Mouse (Mus musculus): ENCODE data around the gene Mlph. TPM values are rescaled to one million over a fixed set of nuclear protein-coding genes. Genes with fewer than 3 reads are reported as not detected.

Mlph gene
- total and polyA plus RNA-seq, 2 experiments from 2014 or later, result 0.27 to 0.35 TPM

DNA sequence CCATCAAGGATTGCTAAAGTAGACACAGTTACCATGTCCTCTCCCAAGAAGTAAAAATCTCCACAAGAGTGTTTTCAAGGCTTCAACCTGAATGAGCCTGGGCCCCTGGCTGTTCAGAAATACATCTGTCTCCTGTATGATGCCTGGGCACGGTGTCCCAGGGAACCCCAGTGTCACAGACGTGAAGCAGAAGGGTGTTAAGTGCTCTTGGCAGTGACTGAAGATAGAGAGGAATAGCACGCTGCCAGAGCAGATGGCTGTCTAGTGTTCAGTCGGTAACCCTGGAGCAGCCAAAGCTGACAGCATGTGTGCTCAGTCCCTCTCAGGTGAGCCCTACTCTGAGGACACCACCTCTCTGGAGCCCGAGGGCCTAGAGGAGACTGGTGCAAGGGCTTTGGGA is 18.1 kb downstream of the Mlph start:
- no peak overlapping the region for H3K27ac ChIP-seq (ENCODE audit: low read depth, low read length)
- WGBS, result 80% methylated on average over 5 of the region's 5 CpGs
- no peak overlapping the region for H3K9ac ChIP-seq (replicated peaks; ENCODE audit: low read length, poor library complexity, severe bottlenecking)
- H3K4me1 ChIP-seq (ENCODE audit: insufficient read depth, low read length), result no peaks in the 10 kb centered on the region
- H3K4me2 ChIP-seq (ENCODE audit: low read depth, low read length, poor library complexity, severe bottlenecking), result no peak overlapping the region
- DNase-seq (ENCODE audit: low spot score) (peak; percentile 42), ATAC-seq (ENCODE audit: low FRiP score) (no peak)
- H3K9me3 ChIP-seq (ENCODE audit: low read length), result no peaks in the 10 kb centered on the region
- TF ChIP-seq CTCF (IDR thresholded peaks at IDR 0.05), result no peak
- no peaks in the 10 kb centered on the region for H3K36me3 ChIP-seq (ENCODE audit: insufficient read depth, low read length)
- H3K27me3 ChIP-seq (ENCODE audit: insufficient read depth, low read length), result no peaks in the 10 kb centered on the region; the same call in 1 of the 2 replicates
- no peak overlapping the region for H3K4me3 ChIP-seq (ENCODE audit: low read depth, low read length)

DNA sequence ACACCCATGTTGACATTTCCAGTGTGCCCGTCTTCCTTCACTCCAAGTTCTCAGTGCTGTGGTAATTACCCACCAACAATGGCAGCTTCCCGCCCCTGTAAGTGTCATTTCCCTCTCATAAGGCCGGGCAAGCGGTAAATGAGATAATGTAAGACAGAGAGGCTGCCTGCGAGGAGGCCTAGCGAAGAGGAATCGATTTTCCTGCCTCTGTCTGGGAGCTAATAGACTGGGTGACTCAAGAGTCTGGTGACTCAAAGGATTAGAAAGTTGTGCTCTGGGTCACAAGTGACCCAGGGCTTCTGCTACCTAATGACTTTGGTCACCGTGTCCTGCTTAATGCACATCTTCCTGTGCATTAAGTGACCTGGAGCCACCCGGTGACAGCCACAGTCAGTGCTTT is 22.1 kb downstream of the Mlph start:
- Histone ChIP-seq H3K9ac (replicated peaks; ENCODE audit: low read length, poor library complexity, severe bottlenecking) (no peak overlapping the region), H3K27ac (ENCODE audit: low read depth, low read length) (no peak overlapping the region), H3K36me3 (ENCODE audit: insufficient read depth, low read length) (no peaks in the 10 kb centered on the region), H3K27me3 (ENCODE audit: insufficient read depth, low read length) (no peaks in the 10 kb centered on the region), H3K4me2 (ENCODE audit: low read depth, low read length, poor library complexity, severe bottlenecking) (no peak overlapping the region), H3K4me1 (ENCODE audit: insufficient read depth, low read length) (no peaks in the 10 kb centered on the region), H3K9me3 (ENCODE audit: low read length) (no peaks in the 10 kb centered on the region), H3K4me3 (ENCODE audit: low read depth, low read length) (no peak overlapping the region)
- 75% methylated on average over 9 of the region's 9 CpGs for WGBS
- DNase-seq (ENCODE audit: low spot score) (no peak), ATAC-seq (ENCODE audit: low FRiP score) (no peak)
- TF ChIP-seq CTCF (IDR thresholded peaks at IDR 0.05), result no peak

DNA sequence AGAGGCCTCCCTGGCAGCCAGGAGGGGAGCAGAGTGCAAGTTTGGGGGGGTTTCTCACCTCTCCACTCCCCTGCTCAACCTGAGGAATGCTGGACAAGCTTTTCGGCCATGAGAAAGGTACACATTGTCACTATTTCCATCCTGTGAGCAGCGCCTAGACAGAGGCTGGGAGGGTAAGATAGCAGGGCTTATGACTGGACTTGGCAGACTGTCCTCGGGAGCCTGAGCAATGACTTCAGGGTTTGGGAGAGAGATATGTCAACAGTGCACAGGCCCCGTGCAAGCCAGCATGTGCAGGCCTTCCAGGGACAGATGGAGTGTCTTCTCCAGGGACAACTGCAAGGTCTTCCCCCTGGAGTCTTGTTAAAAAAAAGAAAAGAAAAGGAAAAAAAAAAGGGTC is 25.1 kb downstream of the Mlph start:
- H3K9ac ChIP-seq (replicated peaks; ENCODE audit: low read length, poor library complexity, severe bottlenecking), result no peak overlapping the region
- H3K4me2 ChIP-seq (ENCODE audit: low read depth, low read length, poor library complexity, severe bottlenecking), result no peak overlapping the region
- WGBS, result 87% methylated on average over 4 of the region's 4 CpGs
- H3K4me1 ChIP-seq (ENCODE audit: insufficient read depth, low read length), result no peaks in the 10 kb centered on the region
- no peaks in the 10 kb centered on the region for H3K36me3 ChIP-seq (ENCODE audit: insufficient read depth, low read length)
- H3K9me3 ChIP-seq (ENCODE audit: low read length), result no peaks in the 10 kb centered on the region
- TF ChIP-seq CTCF (IDR thresholded peaks at IDR 0.05), result no peak
- no peak for ATAC-seq (ENCODE audit: low FRiP score)
- DNase-seq (ENCODE audit: low spot score), result no peak
- H3K4me3 ChIP-seq (ENCODE audit: low read depth, low read length), result no peak overlapping the region
- H3K27me3 ChIP-seq (ENCODE audit: insufficient read depth, low read length), result no peaks in the 10 kb centered on the region
- H3K27ac ChIP-seq (ENCODE audit: low read depth, low read length), result no peak overlapping the region

DNA sequence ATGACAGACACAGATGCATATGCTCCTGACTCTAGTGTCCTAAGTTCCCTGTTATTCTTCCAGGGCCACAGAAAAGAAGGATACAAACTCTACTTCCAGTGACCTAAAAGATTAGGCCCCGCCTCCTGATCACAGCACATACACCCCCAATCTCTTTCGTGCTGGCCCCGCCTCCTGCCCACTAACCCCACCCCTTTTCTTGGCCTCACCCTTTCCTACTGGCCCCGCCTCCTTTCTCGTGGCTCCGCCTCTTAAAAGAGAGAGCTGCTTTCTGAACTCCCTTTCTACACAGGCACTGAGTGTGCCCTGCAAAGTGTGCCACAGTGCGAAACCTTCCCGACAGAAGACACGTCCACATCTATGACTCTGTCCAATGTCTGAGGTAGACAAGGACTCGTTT is 30.3 kb downstream of the Mlph start:
- ATAC-seq (ENCODE audit: low FRiP score) (no peak), DNase-seq (ENCODE audit: low spot score) (no peak)
- H3K4me2 ChIP-seq (ENCODE audit: low read depth, low read length, poor library complexity, severe bottlenecking), result no peak overlapping the region
- H3K27ac ChIP-seq (ENCODE audit: low read depth, low read length), result no peak overlapping the region
- H3K4me1 ChIP-seq (ENCODE audit: insufficient read depth, low read length), result no peaks in the 10 kb centered on the region
- no peaks in the 10 kb centered on the region for H3K9me3 ChIP-seq (ENCODE audit: low read length)
- no peaks in the 10 kb centered on the region for H3K36me3 ChIP-seq (ENCODE audit: insufficient read depth, low read length)
- no peaks in the 10 kb centered on the region for H3K27me3 ChIP-seq (ENCODE audit: insufficient read depth, low read length)
- no peak overlapping the region for H3K9ac ChIP-seq (replicated peaks; ENCODE audit: low read length, poor library complexity, severe bottlenecking)
- TF ChIP-seq CTCF (IDR thresholded peaks at IDR 0.05), result no peak
- H3K4me3 ChIP-seq (ENCODE audit: low read depth, low read length), result no peak overlapping the region
- 59% methylated on average over 10 of the region's 10 CpGs for WGBS

DNA sequence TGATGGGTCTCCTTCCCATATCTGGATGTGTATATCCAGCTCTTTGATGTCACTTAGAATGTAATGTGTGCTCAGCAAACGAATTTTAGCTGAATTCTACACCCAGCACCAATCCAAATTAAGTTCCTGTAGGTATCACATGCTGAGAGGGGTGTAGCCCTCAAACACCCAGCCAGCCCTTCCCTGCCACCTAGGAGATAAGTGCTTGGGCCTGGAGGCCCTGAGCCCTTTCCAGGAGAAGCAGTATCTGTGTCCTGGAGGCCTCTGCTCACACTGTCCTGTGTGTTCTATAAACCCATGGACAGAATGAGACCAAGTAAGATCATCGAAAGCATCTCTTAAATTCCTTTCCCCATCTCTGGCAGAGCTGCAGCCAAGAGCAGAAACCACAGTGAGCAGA is 32.4 kb downstream of the Mlph start:
- no peak for TF ChIP-seq CTCF (IDR thresholded peaks at IDR 0.05)
- ATAC-seq (ENCODE audit: low FRiP score), result no peak
- WGBS, result 76% methylated on average over 2 of the region's 2 CpGs
- Histone ChIP-seq H3K36me3 (ENCODE audit: insufficient read depth, low read length) (no peaks in the 10 kb centered on the region), H3K4me3 (ENCODE audit: low read depth, low read length) (no peak overlapping the region), H3K4me1 (ENCODE audit: insufficient read depth, low read length) (no peaks in the 10 kb centered on the region), H3K27me3 (ENCODE audit: insufficient read depth, low read length) (no peaks in the 10 kb centered on the region), H3K9ac (replicated peaks; ENCODE audit: low read length, poor library complexity, severe bottlenecking) (no peak overlapping the region), H3K9me3 (ENCODE audit: low read length) (no peaks in the 10 kb centered on the region), H3K4me2 (ENCODE audit: low read depth, low read length, poor library complexity, severe bottlenecking) (no peak overlapping the region), H3K27ac (ENCODE audit: low read depth, low read length) (no peak overlapping the region)
- no peak for DNase-seq (ENCODE audit: low spot score)

DNA sequence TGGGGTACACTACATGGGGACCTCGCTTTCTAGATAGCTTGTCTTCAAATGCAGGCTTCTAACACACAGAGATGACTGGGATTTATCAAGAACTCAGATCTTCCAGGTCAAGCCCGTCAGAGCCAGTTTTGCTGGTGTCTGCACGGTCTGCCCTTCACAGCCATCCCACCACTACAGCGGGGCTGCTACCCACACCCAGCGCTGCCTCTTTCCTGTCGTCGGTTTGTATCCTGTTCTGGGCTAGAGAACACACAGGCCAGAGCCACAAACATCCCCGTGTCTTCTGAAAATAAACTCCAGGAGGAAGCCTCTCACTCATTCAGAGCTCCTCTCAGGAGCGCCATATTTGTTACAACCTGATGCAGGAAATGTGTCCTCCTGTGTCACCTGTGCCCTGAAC is 34.4 kb downstream of the Mlph start:
- Histone ChIP-seq H3K9me3 (ENCODE audit: low read length) (no peaks in the 10 kb centered on the region), H3K9ac (replicated peaks; ENCODE audit: low read length, poor library complexity, severe bottlenecking) (no peak overlapping the region), H3K4me1 (ENCODE audit: insufficient read depth, low read length) (no peaks in the 10 kb centered on the region), H3K27ac (ENCODE audit: low read depth, low read length) (no peak overlapping the region), H3K4me3 (ENCODE audit: low read depth, low read length) (no peak overlapping the region), H3K36me3 (ENCODE audit: insufficient read depth, low read length) (no peaks in the 10 kb centered on the region), H3K4me2 (ENCODE audit: low read depth, low read length, poor library complexity, severe bottlenecking) (no peak overlapping the region), H3K27me3 (ENCODE audit: insufficient read depth, low read length) (no peaks in the 10 kb centered on the region)
- DNase-seq (ENCODE audit: low spot score) (no peak), ATAC-seq (ENCODE audit: low FRiP score) (no peak)
- 71% methylated on average over 9 of the region's 9 CpGs for WGBS
- TF ChIP-seq CTCF (IDR thresholded peaks at IDR 0.05), result no peak

Measured in midbrain, postnatal 0 days (tissue).